Mouse (Mus musculus) midbrain, embryonic 13.5 days (tissue): ENCODE data around the gene Vamp9. TPM values are rescaled to one million over a fixed set of nuclear protein-coding genes. Genes with fewer than 3 reads are reported as not detected.
A peak's percentile ranks its signal among the peaks of the same experiment; 100 is the strongest.

Experiments
- ATAC-seq: fragments of 200-750 bp; cut with Nextera tagmentation; 2 replicates; pipeline ENCODE4 v1.8.0; 2017; ENCODE audit warnings: mild to moderate bottlenecking, moderate TSS enrichment, moderate library complexity
- H3K27ac ChIP-seq: fragments of 300-500 bp; sonication (generic); 2 replicates; pipeline ENCODE4 v1.5.1; 2015; ENCODE audit warnings: inconsistent platforms, mild to moderate bottlenecking, moderate library complexity
- H3K27me3 ChIP-seq: fragments of 300-500 bp; sonication (generic); 2 replicates; pipeline ENCODE4 v1.6.1; 2015; ENCODE audit warnings: mild to moderate bottlenecking, inconsistent platforms
- H3K36me3 ChIP-seq: fragments of 300-500 bp; sonication (generic); 2 replicates; pipeline ENCODE4 v1.6.1; 2015; ENCODE audit warnings: mild to moderate bottlenecking, inconsistent platforms
- H3K4me1 ChIP-seq: fragments of 300-500 bp; sonication (generic); replicated peaks from 2 replicates; pipeline ENCODE4 v1.6.1; 2015; ENCODE audit warnings: inconsistent platforms
- H3K4me2 ChIP-seq: fragments of 300-500 bp; sonication (generic); replicated peaks from 2 replicates; pipeline ENCODE4 v1.6.1; 2015; ENCODE audit warnings: moderate library complexity, mild to moderate bottlenecking, inconsistent platforms
- H3K4me3 ChIP-seq: fragments of 300-500 bp; sonication (generic); replicated peaks from 2 replicates; pipeline ENCODE4 v1.5.1; 2015; ENCODE audit warnings: mild to moderate bottlenecking, inconsistent platforms
- H3K9ac ChIP-seq: fragments of 300-500 bp; sonication (generic); replicated peaks from 2 replicates; pipeline ENCODE4 v1.6.1; 2015; ENCODE audit warnings: mild to moderate bottlenecking, inconsistent platforms
- H3K9me3 ChIP-seq: fragments of 300-500 bp; sonication (generic); 2 replicates; pipeline ENCODE4 v1.6.1; 2016; ENCODE audit warnings: mild to moderate bottlenecking, inconsistent platforms
- WGBS: fragments of 180-500 bp; shearing (Covaris S2); methylation state at CpG from one replicate; pipeline ENCODE4 v1.1.7; 2015; 5-methylcytosine and 5-hydroxymethylcytosine counted together
- polyA plus RNA-seq: library from polyadenylated mRNA; unstranded; fragments of >200 nt; fragmentation: Nextera tagmentation; extraction: Ambion mirVana; gene quantifications from 2 replicates; pipeline ENCODE4 v1.2.1, GENCODE M21; 2015

The Vamp9 gene
- polyA plus RNA-seq, 1 experiment from 2014 or later, result 0.86 TPM

GRCm38 (mm10) chr5:99887133-99887532, 18.9 kb upstream of the Vamp9 start:
- ATAC-seq, result no peak
- no peaks in the 10 kb centered on the region for H3K9me3 ChIP-seq
- no peaks in the 10 kb centered on the region for H3K36me3 ChIP-seq
- no peak overlapping the region for H3K9ac ChIP-seq
- H3K27me3 ChIP-seq, result no peaks in the 10 kb centered on the region
- no peak overlapping the region for H3K4me2 ChIP-seq
- no peak overlapping the region for H3K4me3 ChIP-seq
- WGBS, result 85% methylated on average over 1 of the region's 1 CpGs
- no peaks in the 10 kb centered on the region for H3K4me1 ChIP-seq
- H3K27ac ChIP-seq, result no peak overlapping the region

- Histone ChIP-seq H3K4me2 (no peak overlapping the region), H3K27me3 (no peaks in the 10 kb centered on the region), H3K27ac (no peak overlapping the region), H3K4me1 (no peaks in the 10 kb centered on the region), H3K36me3 (no peaks in the 10 kb centered on the region), H3K9ac (no peak overlapping the region), H3K9me3 (no peaks in the 10 kb centered on the region), H3K4me3 (no peak overlapping the region)
- WGBS, result 65% methylated on average over 12 of the region's 12 CpGs
- peak; percentile 66; the same call in 1 of the 2 replicates for ATAC-seq
Measured at GRCm38 (mm10) chr5:99891516-99892441, 14.3 kb upstream of the Vamp9 start.

GRCm38 (mm10) chr5:99900041-99900440, 6.0 kb upstream of the Vamp9 start:
- no peaks in the 10 kb centered on the region for H3K9me3 ChIP-seq
- H3K27me3 ChIP-seq, result peaks cover 9% of the 10 kb centered on the region; the same call in 1 of the 2 replicates
- H3K36me3 ChIP-seq, result no peaks in the 10 kb centered on the region
- H3K4me3 ChIP-seq, result no peak overlapping the region
- H3K9ac ChIP-seq, result no peak overlapping the region
- peak; percentile 87 for ATAC-seq
- H3K4me2 ChIP-seq, result no peak overlapping the region
- H3K4me1 ChIP-seq, result peaks cover 3% of the 10 kb centered on the region; the same call in 1 of the 2 replicates
- no peak overlapping the region for H3K27ac ChIP-seq
- WGBS, result 9% methylated on average over 6 of the region's 6 CpGs

- Histone ChIP-seq H3K27ac (0 out of 2 replicates have a peak overlapping the region, but pooled peaks have one; percentile 75), H3K9me3 (no peaks in the 10 kb centered on the region), H3K9ac (no peak overlapping the region), H3K27me3 (0 out of 2 replicates have a peak, but pooled peaks cover 3% of the 10 kb centered on the region), H3K4me1 (no peaks in the 10 kb centered on the region), H3K36me3 (no peaks in the 10 kb centered on the region), H3K4me3 (peak overlapping the region; percentile 60), H3K4me2 (peak overlapping the region; percentile 60)
- WGBS, result 72% methylated on average over 7 of the region's 7 CpGs
- 0 out of 2 replicates have a peak, but pooled peaks have one; percentile 1 for ATAC-seq
Measured at GRCm38 (mm10) chr5:99905731-99906130, 323 bp upstream of the Vamp9 start.

GRCm38 (mm10) chr5:99915494-99915893, 9.4 kb downstream of the Vamp9 start:
- no peak overlapping the region for H3K9ac ChIP-seq
- H3K4me2 ChIP-seq, result no peak overlapping the region
- H3K27ac ChIP-seq, result no peak overlapping the region
- no peaks in the 10 kb centered on the region for H3K27me3 ChIP-seq
- H3K9me3 ChIP-seq, result no peaks in the 10 kb centered on the region
- H3K36me3 ChIP-seq, result no peaks in the 10 kb centered on the region
- 49% methylated on average over 7 of the region's 7 CpGs for WGBS
- ATAC-seq, result no peak
- no peaks in the 10 kb centered on the region for H3K4me1 ChIP-seq
- H3K4me3 ChIP-seq, result no peak overlapping the region

- H3K9ac ChIP-seq, result no peak overlapping the region
- H3K4me1 ChIP-seq, result no peaks in the 10 kb centered on the region
- WGBS, result 79% methylated on average over 8 of the region's 8 CpGs
- H3K27me3 ChIP-seq, result no peaks in the 10 kb centered on the region
- no peak overlapping the region for H3K4me3 ChIP-seq
- no peaks in the 10 kb centered on the region for H3K36me3 ChIP-seq
- no peaks in the 10 kb centered on the region for H3K9me3 ChIP-seq
- no peak for ATAC-seq
- no peak overlapping the region for H3K27ac ChIP-seq
- no peak overlapping the region for H3K4me2 ChIP-seq
Measured at GRCm38 (mm10) chr5:99922033-99922432, 16.0 kb downstream of the Vamp9 start.

- H3K4me1 ChIP-seq, result no peaks in the 10 kb centered on the region
- H3K9ac ChIP-seq, result no peak overlapping the region
- no peak overlapping the region for H3K27ac ChIP-seq
- no peaks in the 10 kb centered on the region for H3K36me3 ChIP-seq
- H3K4me2 ChIP-seq, result no peak overlapping the region
- ATAC-seq, result no peak
- H3K27me3 ChIP-seq, result no peaks in the 10 kb centered on the region
- WGBS, result 53% methylated on average over 4 of the region's 4 CpGs
- no peaks in the 10 kb centered on the region for H3K9me3 ChIP-seq
- H3K4me3 ChIP-seq, result no peak overlapping the region
Measured at GRCm38 (mm10) chr5:99927951-99928350, 21.9 kb downstream of the Vamp9 start.

GRCm38 (mm10) chr5:99931910-99932309, 25.9 kb downstream of the Vamp9 start:
- Histone ChIP-seq H3K27me3 (no peaks in the 10 kb centered on the region), H3K36me3 (no peaks in the 10 kb centered on the region), H3K4me1 (no peaks in the 10 kb centered on the region), H3K4me3 (no peak overlapping the region), H3K9me3 (no peaks in the 10 kb centered on the region), H3K27ac (no peak overlapping the region), H3K4me2 (no peak overlapping the region), H3K9ac (no peak overlapping the region)
- no peak for ATAC-seq
- 85% methylated on average over 6 of the region's 6 CpGs for WGBS

- Histone ChIP-seq H3K4me2 (no peak overlapping the region), H3K9ac (no peak overlapping the region), H3K9me3 (0 out of 2 replicates have a peak, but pooled peaks cover 7% of the 10 kb centered on the region), H3K36me3 (no peaks in the 10 kb centered on the region), H3K27me3 (no peaks in the 10 kb centered on the region), H3K4me3 (no peak overlapping the region), H3K27ac (no peak overlapping the region), H3K4me1 (no peaks in the 10 kb centered on the region)
- no peak for ATAC-seq
- WGBS, result 85% methylated on average over 3 of the region's 3 CpGs
Measured at GRCm38 (mm10) chr5:99939440-99939839, 33.4 kb downstream of the Vamp9 start.

- 89% methylated on average over 10 of the region's 10 CpGs for WGBS
- H3K9ac ChIP-seq, result no peak overlapping the region
- H3K9me3 ChIP-seq, result 0 out of 2 replicates have a peak, but pooled peaks cover 8% of the 10 kb centered on the region
- no peak for ATAC-seq
- no peak overlapping the region for H3K4me2 ChIP-seq
- H3K36me3 ChIP-seq, result peaks cover 15% of the 10 kb centered on the region
- no peak overlapping the region for H3K4me3 ChIP-seq
- no peaks in the 10 kb centered on the region for H3K4me1 ChIP-seq
- no peaks in the 10 kb centered on the region for H3K27me3 ChIP-seq
- no peak overlapping the region for H3K27ac ChIP-seq
Measured at GRCm38 (mm10) chr5:99941273-99941672, 35.2 kb downstream of the Vamp9 start.

GRCm38 (mm10) chr5:99941776-99942502, 35.9 kb downstream of the Vamp9 start:
- WGBS, result 41% methylated on average over 10 of the region's 10 CpGs
- Histone ChIP-seq H3K4me1 (no peaks in the 10 kb centered on the region), H3K4me2 (no peak overlapping the region), H3K9me3 (0 out of 2 replicates have a peak, but pooled peaks cover 8% of the 10 kb centered on the region), H3K9ac (no peak overlapping the region), H3K36me3 (peaks cover 15% of the 10 kb centered on the region), H3K27ac (no peak overlapping the region), H3K4me3 (no peak overlapping the region), H3K27me3 (no peaks in the 10 kb centered on the region)
- no peak for ATAC-seq

GRCm38 (mm10) chr5:99952513-99952912, 46.5 kb downstream of the Vamp9 start:
- ATAC-seq, result no peak
- H3K27ac ChIP-seq, result no peak overlapping the region

More at GRCm38 (mm10) chr5:99952513-99952912, 46.5 kb downstream of the Vamp9 start:
- 90% methylated on average over 5 of the region's 5 CpGs for WGBS
- H3K36me3 ChIP-seq, result peaks cover 10% of the 10 kb centered on the region; the same call in 1 of the 2 replicates
- H3K4me3 ChIP-seq, result no peak overlapping the region
- H3K4me1 ChIP-seq, result peaks cover 8% of the 10 kb centered on the region
- no peak overlapping the region for H3K9ac ChIP-seq
- no peaks in the 10 kb centered on the region for H3K27me3 ChIP-seq
- H3K4me2 ChIP-seq, result no peak overlapping the region
- no peaks in the 10 kb centered on the region for H3K9me3 ChIP-seq
